Mouse (Mus musculus): ENCODE measurements around the gene Rdh1.

DNA sequence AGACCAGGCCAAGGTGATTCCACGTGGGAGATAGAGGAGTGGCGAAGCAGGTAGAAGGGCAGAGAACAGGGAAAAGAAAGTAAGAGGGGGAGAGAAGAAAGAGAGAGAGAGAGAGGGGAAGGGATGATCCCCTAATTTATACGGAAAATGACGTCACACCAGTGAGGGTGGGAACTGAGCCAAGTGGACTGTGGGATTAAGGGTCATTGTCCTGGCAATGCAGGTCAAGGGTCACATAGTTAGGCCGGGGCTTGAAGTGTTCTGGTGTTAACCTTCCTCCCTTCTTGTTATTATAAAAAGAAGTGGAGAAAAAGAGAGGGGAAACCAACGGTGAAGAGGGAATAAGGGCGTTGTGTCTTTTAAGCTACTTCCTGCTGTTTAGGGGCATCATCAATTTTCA is 44.9 kb downstream of the Rdh1 start:
- TF ChIP-seq CTCF (IDR thresholded peaks at IDR 0.05; ENCODE audit: control insufficient read depth, insufficient read depth, insufficient replicate concordance, low read depth, low read length): no peak
- no peak for TF ChIP-seq POLR2A (IDR thresholded peaks at IDR 0.05; ENCODE audit: control insufficient read depth, low read depth, low read length)
